Mouse (Mus musculus) hindbrain, postnatal 0 days (tissue): Measurements from ENCODE around the gene Wwox. TPM values are rescaled to one million over a fixed set of nuclear protein-coding genes. Genes with fewer than 3 reads are reported as not detected.

ENCODE experiments used
- ATAC-seq: fragments of 200-750 bp; cut with Nextera tagmentation; 2 replicates; pipeline ENCODE4 v1.8.0; 2017; ENCODE audit warnings: mild to moderate bottlenecking, moderate TSS enrichment, moderate library complexity
- DNase-seq: peaks from one replicate; pipeline ENCODE4 v3.0.0-alpha.2; 2015; ENCODE audit warnings: low spot score
- H3K27ac ChIP-seq: fragments of 300-500 bp; sonication (generic); 2 replicates; pipeline ENCODE4 v1.5.1; 2014; ENCODE audit warnings: mild to moderate bottlenecking
- H3K27me3 ChIP-seq: fragments of 300-500 bp; sonication (generic); 2 replicates; pipeline ENCODE4 v1.6.1; 2014; ENCODE audit warnings: low read length, mixed read lengths; ENCODE audit not compliant: insufficient read depth
- H3K36me3 ChIP-seq: fragments of 300-500 bp; sonication (generic); 2 replicates; pipeline ENCODE4 v1.6.1; 2014; ENCODE audit warnings: low read length, mixed read lengths; ENCODE audit not compliant: insufficient read depth
- H3K4me1 ChIP-seq: fragments of 300-500 bp; sonication (generic); 2 replicates; pipeline ENCODE4 v1.6.1; 2014; ENCODE audit warnings: antibody characterized with exemption, low read length, mixed read lengths; ENCODE audit not compliant: insufficient read depth
- H3K4me2 ChIP-seq: fragments of 300-500 bp; sonication (generic); 2 replicates; pipeline ENCODE4 v1.6.1; 2014; ENCODE audit warnings: low read depth, mild to moderate bottlenecking, low read length, moderate library complexity, mixed read lengths
- H3K4me3 ChIP-seq: fragments of 300-500 bp; sonication (generic); 2 replicates; pipeline ENCODE4 v1.5.1; 2014; ENCODE audit warnings: low read length
- H3K9ac ChIP-seq: fragments of 300-500 bp; sonication (generic); replicated peaks from 2 replicates; pipeline ENCODE4 v1.6.1; 2014; ENCODE audit warnings: mild to moderate bottlenecking, low read length, moderate library complexity, mixed read lengths
- H3K9me3 ChIP-seq: fragments of 300-500 bp; sonication (generic); 2 replicates; pipeline ENCODE4 v1.6.1; 2016; ENCODE audit warnings: low read length, mixed read lengths
- CTCF ChIP-seq: IDR thresholded peaks from 2 replicates; pipeline ENCODE4 v1.5.1; 2016; ENCODE audit warnings: antibody characterized with exemption, control low read depth, low read depth
- WGBS: fragments of 180-500 bp; shearing (Covaris S2); extraction: QIAGEN DNeasy Blood & Tissue Kit; methylation state at CpG from one replicate; pipeline ENCODE4 v1.1.7; 2014; 5-methylcytosine and 5-hydroxymethylcytosine counted together
- polyA plus RNA-seq: library from polyadenylated mRNA; unstranded; fragments of >200 nt; fragmentation: Nextera tagmentation; extraction: Ambion mirVana; gene quantifications from 2 replicates; pipeline ENCODE4 v1.2.1, GENCODE M21; 2015
- total RNA-seq: library from RNA; depleted of rRNA; stranded (reverse); fragments of >200 nt; gene quantifications from 2 replicates; pipeline ENCODE4 v1.2.3, GENCODE M21; 2014

Wwox gene
- total and polyA plus RNA-seq, 2 experiments from 2014 or later: 17.1 to 19.8 TPM

DNA sequence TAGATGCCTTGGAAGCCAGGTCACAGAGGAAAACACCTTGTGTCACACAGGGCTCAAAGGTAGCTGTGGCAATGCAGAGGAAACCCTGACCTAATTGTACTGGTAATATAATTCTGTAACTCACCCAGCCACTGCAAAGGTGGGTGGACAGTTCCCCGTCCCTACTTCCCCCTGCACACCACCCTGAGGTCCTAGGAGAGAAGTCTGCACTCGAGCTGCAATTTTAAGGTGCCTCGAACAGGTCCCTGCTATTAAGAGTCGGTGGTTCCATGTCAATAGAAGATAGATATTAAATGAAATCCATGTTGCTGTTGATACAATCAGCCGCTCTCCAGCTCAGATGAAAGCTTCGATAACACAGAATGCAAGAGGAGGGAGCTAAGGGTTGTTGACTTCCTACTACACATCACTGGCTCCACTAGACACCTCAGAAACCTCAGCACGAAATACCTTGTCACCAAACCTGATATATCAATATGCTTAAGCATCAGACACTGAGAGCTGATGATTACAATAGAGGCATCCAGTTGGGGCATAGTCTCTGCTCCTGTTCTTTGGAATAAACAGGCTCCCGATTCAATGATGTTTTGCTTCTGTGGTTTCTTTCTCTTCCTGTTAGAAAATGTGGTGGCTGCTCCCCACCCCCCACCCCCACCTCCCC, 441.1 kb downstream of the Wwox start:
- no peak overlapping the region for H3K27ac ChIP-seq
- WGBS: 77% methylated on average over 8 of the region's 8 CpGs
- no peak for TF ChIP-seq CTCF
- no peak overlapping the region for H3K9ac ChIP-seq
- H3K4me3 ChIP-seq: no peak overlapping the region
- ATAC-seq (no peak), DNase-seq (no peak)
- H3K27me3 ChIP-seq: 0 out of 2 replicates have a peak, but pooled peaks cover 4% of the 10 kb centered on the region
- H3K36me3 ChIP-seq: no peaks in the 10 kb centered on the region
- H3K4me2 ChIP-seq: no peak overlapping the region
- peaks cover 3% of the 10 kb centered on the region; the same call in 1 of the 2 replicates for H3K4me1 ChIP-seq
- no peaks in the 10 kb centered on the region for H3K9me3 ChIP-seq

DNA sequence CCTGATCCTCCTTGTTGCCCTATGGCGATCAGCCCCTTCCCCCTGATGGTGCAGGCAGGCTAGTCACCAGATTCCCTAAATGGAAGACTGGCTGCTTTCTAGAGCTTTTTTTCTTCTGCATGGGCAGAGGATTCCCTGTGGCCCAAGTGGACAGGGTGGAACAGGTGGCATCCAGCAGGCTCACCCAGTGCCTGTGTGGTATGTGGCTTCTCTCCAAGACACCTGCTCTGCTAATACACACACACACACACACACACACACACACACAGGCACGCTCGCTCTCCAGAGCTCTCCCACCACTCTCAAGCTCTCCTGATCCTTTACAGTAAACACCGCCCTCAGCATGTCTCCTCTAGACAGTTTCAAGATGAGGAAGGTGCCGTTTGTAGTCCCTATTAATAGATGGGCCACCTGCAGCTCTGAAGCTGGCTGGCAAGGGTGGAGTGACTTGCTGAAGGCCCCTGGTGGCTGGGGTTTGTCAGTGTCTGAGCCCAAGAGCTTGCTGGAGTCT, 442.5 kb downstream of the Wwox start:
- DNase-seq (no peak), ATAC-seq (0 out of 2 replicates have a peak, but pooled peaks have one; percentile 35)
- H3K9me3 ChIP-seq: no peaks in the 10 kb centered on the region
- no peak overlapping the region for H3K4me2 ChIP-seq
- no peak overlapping the region for H3K4me3 ChIP-seq
- no peak overlapping the region for H3K27ac ChIP-seq
- H3K4me1 ChIP-seq: no peaks in the 10 kb centered on the region; the same call in 1 of the 2 replicates
- peak; percentile 30; the same call in 1 of the 2 replicates for TF ChIP-seq CTCF
- 64% methylated on average over 5 of the region's 5 CpGs for WGBS
- 0 out of 2 replicates have a peak, but pooled peaks cover 4% of the 10 kb centered on the region for H3K27me3 ChIP-seq
- no peaks in the 10 kb centered on the region for H3K36me3 ChIP-seq
- H3K9ac ChIP-seq: no peak overlapping the region

DNA sequence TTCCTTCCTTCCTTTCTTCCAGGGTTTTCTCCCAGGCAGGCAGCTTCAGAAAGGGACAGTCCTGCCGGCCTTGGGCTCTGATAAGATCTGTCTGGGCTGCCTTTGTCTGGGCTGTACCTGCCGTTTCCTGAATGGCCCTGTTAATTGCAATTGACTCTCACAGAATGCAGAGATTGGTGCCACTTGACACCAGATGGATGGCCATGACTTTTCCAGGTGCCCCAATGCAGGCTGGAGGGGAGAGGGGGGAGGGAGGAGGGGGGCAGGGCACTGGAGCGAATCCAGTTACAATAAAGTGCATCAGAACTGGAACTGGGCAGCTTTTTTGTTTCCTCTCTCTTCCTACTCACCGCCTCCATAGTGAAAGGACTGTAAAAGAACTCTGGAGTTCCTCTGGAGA, 443.0 kb downstream of the Wwox start:
- WGBS: 38% methylated on average over 4 of the region's 4 CpGs
- TF ChIP-seq CTCF: no peak
- Histone ChIP-seq H3K4me2 (no peak overlapping the region), H3K36me3 (no peaks in the 10 kb centered on the region), H3K9ac (no peak overlapping the region), H3K4me1 (no peaks in the 10 kb centered on the region; the same call in 1 of the 2 replicates), H3K4me3 (no peak overlapping the region), H3K27me3 (0 out of 2 replicates have a peak, but pooled peaks cover 4% of the 10 kb centered on the region), H3K9me3 (no peaks in the 10 kb centered on the region), H3K27ac (no peak overlapping the region)
- DNase-seq (no peak), ATAC-seq (no peak)

DNA sequence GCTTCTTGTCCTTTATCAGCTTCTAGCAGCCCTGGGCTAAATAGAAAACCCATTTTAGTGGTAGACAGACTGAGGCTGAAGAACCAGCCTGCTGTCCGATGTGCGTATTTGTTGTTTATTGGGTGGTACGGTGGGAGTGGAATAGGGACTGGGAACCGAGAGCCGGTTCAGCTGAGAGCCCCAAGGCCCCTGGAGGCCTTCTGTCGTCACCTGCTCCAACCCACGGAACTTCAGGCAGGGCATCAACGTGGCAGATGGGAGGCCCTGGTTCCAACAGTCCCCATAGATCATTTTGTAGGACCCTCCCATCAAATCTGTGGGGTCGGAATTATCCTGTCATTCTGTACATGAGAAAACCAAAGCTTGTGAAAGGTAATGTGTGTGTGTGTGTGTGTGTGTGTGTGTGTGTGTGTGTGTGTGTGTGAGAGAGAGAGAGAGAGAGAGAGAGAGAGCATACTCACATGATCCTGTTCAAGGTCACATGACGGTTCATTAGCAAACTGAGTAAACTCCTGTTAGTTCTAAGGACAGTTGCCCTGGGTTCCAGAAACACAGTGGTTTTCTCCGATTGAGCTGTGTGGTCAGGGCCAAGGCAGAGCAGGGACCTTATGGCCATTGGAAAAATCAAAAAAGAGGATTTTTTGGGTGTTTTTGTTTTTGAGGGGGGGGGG, 443.6 kb downstream of the Wwox start:
- ATAC-seq (no peak), DNase-seq (no peak)
- Histone ChIP-seq H3K4me2 (no peak overlapping the region), H3K36me3 (no peaks in the 10 kb centered on the region), H3K4me1 (no peaks in the 10 kb centered on the region; the same call in 1 of the 2 replicates), H3K27me3 (no peaks in the 10 kb centered on the region), H3K27ac (no peak overlapping the region), H3K9me3 (no peaks in the 10 kb centered on the region), H3K9ac (no peak overlapping the region), H3K4me3 (no peak overlapping the region)
- no peak for TF ChIP-seq CTCF
- 74% methylated on average over 11 of the region's 11 CpGs for WGBS

DNA sequence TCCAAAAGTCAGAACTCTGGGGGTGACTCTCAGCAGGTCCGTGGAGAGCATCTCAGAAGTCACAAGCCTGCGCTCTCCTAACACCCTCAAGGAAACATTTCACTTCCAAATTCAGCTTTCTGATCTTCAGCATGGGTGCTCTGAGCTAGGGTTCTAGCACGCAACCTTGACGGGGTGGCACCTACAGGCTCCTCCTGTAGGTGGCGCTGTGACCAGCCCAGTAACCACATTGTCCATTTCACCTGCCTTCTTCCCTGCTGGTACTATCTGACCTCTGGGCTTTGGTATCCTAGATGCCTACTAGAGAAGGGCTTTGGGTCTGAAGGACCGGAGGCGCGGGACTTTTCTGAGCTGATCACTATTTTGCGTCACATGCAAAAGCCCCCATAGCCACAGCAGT, 444.5 kb downstream of the Wwox start:
- Histone ChIP-seq H3K27ac (no peak overlapping the region), H3K4me1 (no peaks in the 10 kb centered on the region; the same call in 1 of the 2 replicates), H3K4me3 (no peak overlapping the region), H3K9ac (no peak overlapping the region), H3K27me3 (no peaks in the 10 kb centered on the region), H3K9me3 (no peaks in the 10 kb centered on the region), H3K4me2 (no peak overlapping the region), H3K36me3 (no peaks in the 10 kb centered on the region)
- TF ChIP-seq CTCF: peak; percentile 63
- ATAC-seq (no peak), DNase-seq (no peak)
- 80% methylated on average over 9 of the region's 9 CpGs for WGBS

DNA sequence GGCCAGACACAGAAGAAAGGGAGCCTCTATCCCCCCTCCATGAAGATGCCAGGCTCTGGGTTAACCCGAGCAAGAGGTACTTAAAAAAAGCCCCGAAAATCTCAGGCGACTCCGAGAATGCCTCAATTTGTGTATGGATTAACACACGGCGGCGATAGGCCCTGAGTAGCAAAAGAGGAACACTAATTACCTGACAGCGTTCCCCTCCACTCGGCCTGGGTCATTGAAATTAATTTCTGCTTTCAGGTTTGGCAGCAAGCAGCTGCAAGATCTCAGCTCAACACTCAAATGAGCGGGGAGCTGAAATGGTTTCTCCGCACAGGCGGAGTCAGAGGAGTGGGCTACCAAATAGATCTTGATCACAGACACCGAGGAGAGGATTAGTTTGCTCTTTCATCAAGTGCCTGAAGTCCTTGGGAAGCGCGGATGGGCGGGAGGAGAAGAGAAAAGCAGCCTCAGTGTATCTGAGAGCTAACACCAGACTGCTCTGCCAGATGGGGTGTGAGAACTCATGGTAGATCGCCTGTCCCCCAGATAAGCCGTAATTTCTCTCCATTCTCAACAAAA, 445.7 kb downstream of the Wwox start:
- TF ChIP-seq CTCF: no peak
- Histone ChIP-seq H3K9me3 (no peaks in the 10 kb centered on the region), H3K4me1 (peaks cover 9% of the 10 kb centered on the region), H3K27ac (no peak overlapping the region), H3K9ac (no peak overlapping the region), H3K36me3 (no peaks in the 10 kb centered on the region), H3K27me3 (no peaks in the 10 kb centered on the region), H3K4me3 (no peak overlapping the region), H3K4me2 (no peak overlapping the region)
- 49% methylated on average over 18 of the region's 18 CpGs for WGBS
- DNase-seq (no peak), ATAC-seq (no peak)
